Mouse (Mus musculus): ENCODE measurements around the gene Arpc2.

The Arpc2 gene

DNA sequence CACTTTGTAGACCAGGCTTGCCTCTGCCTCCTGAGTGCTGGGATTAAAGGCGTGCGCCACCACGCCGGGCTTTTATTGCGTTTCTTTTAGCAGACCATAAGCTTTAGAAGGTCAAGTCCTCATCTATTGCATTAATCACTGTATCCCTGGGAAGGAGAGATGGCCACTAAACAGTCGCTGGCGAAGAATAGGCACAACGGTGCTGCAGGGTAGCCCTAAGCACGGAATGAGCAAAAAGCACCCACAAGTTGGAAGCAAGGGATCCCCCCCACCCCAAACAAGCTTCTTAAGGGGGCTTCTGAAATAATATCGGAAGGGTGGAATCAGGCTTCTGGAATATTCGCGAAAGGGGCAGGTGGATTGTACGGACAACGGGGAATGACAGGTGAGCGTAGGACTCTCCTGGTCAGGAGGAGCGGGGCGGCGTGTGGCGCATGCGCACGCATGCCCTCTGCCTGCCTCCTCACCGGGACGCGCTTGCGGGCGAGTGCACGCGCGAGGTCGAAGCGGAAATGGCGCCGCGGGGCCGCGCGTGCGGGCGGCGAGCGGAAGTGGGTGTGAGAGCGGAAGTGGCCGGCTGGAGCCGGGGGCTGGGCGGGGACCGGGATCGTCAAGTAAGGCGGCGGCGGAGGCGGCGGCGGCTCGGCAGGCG lies at the start of gene Arpc2:
Gene Arpc2 (plus strand): TSS at position 147 of the 652 bp plus-strand sequence.
- in situ Hi-C loops (cut with MboI, MseI), result loop anchor here (25.0 kb wide), 1 partner anchor 976 kb away; the partner anchor contains the start of genes Glb1l, Stk16 and Tuba4a

DNA sequence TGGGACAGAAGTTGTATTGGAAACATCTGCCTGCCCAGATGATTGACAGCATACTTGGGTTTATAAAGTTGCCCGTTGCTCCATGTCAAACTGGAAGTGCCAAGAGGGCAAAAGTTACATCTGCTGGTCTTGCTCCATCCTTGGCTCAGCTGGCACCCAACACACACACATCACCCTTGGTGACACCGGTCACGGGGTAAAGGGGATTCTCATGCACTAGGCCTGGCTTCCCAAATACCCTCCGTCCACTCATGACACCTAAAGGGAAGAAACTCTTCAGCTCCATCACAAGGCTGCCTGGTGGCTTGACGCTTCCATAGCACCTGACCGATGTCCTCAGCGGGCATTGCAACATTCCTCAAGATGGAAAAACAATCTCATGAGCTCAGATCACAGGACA lies 45.4 kb upstream of the Arpc2 start:
- in situ Hi-C loops (cut with MboI, MseI), result no loop called here

DNA sequence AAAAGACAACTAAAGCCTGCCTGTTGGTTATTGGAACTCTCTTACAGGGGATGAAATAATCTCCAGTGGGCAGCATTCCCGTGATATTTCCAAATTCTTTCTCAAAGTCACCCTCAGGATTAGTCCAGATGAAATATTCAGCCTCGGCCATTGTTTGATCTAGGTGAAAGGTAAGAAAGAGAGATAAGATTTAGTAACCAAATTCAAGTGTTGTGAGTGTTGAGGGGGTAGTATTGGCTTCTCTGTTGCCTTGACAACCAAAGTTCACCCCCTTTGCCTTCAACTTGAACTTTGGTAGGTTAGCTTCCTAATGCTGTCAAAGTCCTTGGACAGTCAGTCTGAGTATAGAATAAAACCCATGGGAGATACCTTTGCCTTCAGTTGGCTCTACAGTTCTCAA lies 43.2 kb upstream of the Arpc2 start:
- in situ Hi-C loops (cut with MboI, MseI), result no loop called here

DNA sequence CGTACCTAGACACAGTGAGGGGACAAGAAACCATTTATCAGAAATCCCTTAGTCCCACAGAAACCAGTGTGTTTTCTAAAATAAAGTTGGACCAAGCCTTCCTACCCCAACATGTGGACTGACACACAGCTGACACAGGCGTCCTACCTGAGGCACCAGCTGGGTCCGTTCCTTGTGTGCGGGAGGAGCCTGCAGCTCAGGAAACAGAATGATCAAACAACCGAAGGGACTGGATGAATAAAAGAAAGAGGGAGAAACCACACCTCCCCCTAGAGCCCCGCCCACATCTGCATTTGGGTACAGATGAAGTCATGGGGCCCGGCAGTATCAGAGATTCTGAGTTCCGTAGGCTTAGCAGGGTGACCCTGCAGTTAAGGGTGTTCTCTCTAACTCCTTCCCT lies 41.4 kb upstream of the Arpc2 start, which contains the start of gene Cxcr1:
Gene Cxcr1 (minus strand): TSS at position 187 of the 400 bp plus-strand sequence.
- in situ Hi-C loops (cut with MboI, MseI), result no loop called here

DNA sequence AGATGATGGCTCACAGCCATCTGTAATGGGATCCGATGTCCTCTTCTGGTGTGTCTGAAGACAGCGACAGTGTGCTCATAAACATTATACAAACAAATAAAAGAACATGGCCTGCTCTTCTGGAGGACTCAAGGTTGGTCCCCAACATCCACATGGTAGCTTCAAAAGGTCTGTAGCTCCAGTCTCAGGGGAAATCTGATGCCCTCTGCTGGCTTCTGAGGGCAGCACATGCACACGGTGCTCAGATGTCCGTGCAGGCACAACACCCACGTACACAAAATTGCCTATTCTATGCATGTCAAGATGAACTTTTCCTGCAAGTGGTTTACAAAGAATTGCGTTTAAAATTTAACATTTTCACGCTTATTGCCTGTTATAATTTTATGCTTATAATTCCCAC lies 39.9 kb upstream of the Arpc2 start:
- in situ Hi-C loops (cut with MboI, MseI), result no loop called here

DNA sequence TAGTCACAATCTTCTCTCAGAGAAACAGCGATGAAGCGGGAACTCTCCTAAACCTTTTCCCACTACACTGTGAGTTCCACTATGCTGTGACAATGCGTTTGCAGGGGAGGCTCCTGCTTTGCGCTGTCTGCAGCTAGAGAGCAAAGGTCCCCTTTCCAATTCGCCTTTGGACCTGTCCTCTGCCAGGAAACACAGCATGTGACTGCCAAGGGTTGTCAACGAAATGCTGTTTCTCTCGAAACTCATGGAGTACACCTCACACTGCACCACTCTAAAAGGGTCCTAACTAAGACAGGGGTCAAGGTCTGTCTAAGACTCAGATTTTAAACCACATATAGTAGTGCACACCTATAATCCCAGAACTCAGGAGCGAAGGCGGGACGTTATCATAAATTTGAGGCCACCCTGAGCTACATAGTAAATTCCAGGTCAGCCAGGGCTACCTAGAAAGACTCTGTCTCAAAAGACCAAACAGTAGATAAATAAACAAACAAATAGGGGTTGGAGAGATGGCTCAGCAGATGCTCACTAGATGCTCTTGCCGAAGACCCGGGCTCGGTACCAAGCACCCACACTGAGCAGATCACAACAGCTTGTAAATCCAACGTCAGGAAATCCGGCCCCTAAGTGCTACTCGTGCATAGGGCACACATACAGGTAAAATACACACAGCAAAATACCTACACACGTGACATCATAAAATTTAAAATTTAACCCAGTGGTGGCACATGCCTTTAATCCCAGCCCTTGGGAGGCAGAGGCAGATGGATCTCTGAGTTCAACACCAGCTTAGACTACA lies 39.1 kb upstream of the Arpc2 start:
- in situ Hi-C loops (cut with MboI, MseI), result no loop called here

DNA sequence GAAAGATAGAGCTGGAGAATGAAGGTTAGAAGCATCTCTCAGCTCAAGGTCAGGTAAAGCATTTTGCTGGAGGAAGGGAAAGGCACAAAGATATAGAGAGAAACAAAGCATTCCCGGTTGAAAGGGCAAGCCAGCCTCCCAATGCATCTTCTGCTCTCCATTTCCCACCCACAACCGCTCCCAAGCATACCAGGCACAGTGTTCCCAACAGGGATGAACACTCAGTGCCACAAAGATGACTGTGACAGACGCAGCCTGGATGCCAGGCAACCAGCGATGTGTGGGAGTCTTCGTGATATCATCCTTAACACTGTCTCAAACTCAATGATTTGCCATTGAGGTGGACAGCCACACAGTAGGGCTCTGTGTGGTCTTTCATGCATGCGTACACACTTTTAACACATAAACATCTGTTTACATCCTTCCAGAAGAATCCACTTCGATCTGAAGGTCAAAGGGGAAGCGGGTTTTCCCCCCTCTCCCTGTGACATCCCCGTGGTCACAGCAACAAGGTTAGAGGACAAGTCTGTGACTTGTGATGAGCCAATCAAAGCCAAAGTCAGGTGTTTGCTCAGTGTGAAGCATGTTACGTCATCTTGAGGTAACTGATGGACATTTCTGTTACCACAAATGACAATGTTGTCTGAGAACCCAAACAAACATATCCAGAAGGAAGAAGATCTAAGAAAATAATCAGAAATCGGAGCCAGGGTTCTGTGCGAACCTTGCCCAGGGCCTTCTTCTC lies 38.0 kb upstream of the Arpc2 start:
- in situ Hi-C loops (cut with MboI, MseI), result no loop called here

DNA sequence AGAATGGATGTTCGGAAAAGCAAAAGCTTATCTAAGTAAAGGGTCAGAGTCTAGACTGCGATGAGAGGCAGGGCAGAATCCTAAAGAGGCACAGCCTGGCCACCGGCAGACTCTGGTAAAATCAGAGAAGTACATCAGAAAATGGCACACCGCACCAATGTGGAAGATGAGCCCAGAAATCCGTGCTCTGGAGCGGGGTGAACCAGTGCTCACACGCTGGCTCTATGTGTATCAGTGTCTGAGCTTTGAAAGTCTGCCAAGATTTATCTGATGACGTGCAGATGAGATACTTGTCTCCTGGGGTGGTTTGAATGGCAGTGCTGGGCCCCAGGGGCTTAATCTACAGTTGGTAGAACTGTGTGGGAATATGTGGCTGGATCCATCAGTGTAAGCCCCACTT lies 36.8 kb upstream of the Arpc2 start:
- in situ Hi-C loops (cut with MboI, MseI), result no loop called here

DNA sequence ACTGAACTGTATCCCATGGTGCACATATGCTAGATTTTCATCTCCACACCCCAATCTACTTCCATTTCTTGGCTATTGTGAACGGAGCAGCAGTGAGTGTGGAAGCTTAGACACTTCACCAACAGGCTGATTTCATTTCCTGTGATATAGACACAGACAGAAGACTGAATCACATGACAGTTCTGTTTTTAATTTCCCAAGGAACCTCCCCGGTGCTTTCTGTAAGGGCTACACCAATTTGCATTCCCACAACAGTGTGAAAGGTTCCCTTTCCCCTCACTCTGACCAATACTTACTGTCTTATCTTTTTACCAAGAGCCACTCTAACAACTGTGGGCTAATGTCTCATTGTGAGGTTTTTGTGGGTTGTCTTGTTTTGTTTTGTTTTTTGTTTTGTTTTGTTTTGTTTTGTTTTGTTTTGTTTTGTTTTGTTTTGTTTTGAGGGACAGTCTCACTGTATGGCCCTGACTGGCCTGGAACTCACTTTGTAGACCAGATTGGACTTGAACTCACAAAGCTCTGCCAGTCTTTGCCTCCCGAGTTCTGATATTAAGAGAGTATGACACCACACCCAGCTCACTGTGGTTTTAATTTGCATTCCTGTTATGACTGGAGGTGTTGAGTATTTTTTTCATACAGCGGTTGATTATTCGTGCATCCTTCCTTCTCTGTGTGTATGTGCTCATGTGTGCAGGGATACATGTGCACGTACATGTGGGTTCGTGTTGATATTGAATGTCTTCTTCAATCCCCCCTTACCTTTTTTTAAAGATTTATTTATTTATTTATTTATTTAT lies 34.6 kb upstream of the Arpc2 start:
- in situ Hi-C loops (cut with MboI, MseI), result no loop called here

DNA sequence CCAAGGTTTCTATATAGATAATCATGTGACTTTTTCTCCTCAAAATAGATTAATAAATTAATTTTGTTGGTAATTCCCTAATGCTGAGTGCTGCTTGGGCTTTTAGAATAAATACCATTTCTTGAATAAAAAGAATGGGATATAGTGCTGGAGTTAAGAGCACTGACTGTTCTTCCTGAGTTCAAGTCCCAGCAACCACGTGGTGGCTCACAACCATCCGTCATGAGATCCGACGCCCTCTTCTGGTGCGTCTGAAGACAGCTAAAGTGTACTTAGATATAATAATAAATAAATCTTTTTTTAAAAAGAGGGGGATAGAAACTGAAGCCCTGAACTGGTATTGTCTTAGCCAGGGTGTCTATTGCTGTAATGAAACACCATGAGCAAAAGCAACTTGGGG lies 32.4 kb upstream of the Arpc2 start:
- in situ Hi-C loops (cut with MboI, MseI), result no loop called here

DNA sequence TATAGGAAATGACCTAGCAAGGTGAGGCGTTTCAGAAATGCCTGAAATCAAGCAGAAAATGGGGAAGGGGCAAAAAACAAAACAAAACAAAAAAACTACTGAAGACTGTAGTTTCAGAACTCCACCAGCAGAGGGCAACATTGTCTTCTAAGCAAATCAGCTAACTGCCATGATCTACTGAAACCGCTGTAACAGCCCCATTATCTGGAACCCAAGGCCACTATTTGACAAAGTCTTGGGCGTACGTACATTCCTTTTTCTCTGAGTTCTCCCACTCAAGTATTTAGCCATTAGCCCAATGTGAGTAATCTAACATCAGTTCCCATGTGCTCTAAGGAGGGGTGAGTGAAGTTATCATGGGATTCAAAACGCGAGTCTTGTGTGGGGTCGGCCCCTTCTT lies 30.0 kb upstream of the Arpc2 start:
- in situ Hi-C loops (cut with MboI, MseI), result no loop called here

DNA sequence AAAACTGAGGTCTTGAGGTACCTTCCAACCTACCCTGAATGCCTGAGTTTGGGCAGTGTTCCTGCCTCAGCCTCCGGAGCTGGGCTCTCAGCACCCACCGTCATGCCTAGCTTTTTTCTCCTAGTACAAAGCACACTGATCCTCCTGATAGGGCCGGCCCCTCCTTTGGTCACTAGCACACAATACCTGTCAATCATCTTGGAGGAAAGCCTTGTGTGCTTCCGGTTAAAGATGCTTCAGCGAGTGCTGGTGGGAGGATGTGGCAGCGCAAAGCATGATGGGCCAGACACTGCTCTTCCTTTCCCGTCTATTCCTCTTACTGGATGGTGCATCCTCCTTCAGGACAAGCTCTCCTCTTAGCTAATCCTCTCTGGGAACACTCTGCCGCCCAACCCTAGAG lies 29.2 kb upstream of the Arpc2 start:
- in situ Hi-C loops (cut with MboI, MseI), result no loop called here

DNA sequence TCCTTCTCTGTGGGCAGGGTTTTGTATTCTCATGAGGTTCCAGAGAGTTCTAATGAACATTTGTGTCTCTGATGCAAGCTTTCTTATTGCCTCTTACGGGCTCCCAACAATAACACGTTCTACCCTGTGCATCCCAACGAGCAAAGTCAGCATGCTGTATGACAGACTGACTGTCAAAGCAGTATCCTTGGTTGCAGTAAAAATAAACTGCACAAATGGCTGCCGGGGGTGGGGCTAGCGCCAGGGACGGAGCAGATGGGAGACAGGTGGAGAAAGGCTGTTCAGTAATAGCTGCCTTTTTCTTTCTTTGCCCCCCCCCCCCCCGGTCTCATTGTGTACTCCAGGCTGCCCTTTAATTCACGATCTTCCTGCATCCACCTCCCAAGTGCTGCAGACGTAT lies 28.0 kb upstream of the Arpc2 start:
- in situ Hi-C loops (cut with MboI, MseI), result no loop called here

DNA sequence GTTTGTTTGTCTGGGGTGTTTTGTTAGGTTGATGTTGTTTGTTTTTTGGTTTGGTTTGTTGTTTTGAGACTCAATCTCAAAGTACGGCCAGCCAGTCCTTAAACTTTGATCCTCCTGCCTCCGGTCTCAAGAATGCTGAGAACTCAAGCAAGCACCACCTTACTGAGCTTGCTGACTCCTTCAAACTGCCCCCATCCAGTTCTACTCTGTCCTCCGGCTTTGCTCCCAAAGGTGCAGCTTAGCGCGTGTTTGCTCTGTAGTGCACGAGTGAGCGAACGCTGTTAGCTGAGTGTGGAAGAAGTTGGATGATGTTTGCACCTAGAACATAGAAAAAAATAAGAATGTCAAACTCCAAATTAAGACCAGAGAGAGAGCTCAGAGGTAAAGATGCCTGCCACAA lies 26.9 kb upstream of the Arpc2 start:
- in situ Hi-C loops (cut with MboI, MseI), result no loop called here

DNA sequence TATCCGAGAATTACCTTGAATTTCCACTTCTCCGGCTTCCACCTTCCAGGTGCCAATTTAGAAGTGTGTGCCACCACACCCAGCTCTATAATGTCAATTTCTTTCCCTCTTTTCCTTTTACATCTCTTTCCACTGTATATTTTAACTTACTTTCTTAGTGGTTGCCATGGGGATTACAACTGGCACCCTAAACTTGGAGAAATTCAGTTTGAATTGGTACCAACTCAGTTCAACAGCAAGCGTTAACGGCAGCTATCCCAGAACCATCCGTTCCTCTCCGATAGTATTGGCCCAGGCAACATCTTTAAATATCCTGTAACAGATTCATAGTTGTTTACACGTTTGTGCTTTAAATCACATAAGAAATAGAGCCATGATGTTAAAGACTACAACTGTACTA lies 16.0 kb upstream of the Arpc2 start:
- in situ Hi-C loops (cut with MboI, MseI), result no loop called here

DNA sequence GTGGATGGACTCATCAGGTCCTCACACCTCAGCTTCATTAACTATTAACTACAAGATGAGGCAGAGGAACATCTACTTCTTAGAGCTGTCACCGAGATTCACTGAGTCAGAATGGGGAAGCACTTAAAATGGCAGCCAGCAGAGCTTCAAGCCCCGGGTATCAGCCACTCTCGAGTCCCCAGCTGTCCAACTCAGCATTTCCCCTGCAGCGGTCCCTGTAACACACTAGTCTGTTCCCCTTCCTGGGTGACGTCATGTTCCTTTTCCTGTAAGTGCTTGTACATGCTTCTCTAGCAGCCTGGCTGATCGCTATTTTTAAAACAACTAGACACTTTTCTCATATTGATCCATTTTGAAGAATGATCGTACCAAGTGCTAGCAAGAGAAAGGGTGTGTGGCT lies 8.6 kb upstream of the Arpc2 start:
- in situ Hi-C loops (cut with MboI, MseI), result loop anchor here (25.0 kb wide), 1 partner anchor 985 kb away; the partner anchor contains the start of genes Glb1l, Stk16 and Tuba4a

DNA sequence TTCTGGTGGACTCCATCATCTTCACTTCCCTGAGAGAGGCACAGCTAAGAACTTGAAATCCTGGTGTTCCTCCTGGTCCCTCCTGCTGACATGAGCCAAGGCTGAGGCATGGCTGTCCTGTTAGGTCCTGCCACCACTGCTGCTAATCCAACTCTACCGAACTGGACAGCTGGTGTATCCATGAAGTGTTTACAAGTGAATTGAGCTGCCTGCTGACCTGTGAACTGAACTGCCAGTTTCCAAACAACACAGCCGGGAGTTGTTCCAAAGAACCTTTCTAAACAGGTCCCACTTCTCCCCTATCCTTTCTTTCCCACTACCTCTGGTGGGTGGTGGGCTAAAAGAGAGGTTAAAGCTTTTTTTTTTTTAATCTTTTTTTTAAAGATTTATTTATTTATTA lies 5.9 kb upstream of the Arpc2 start:
- in situ Hi-C loops (cut with MboI, MseI), result loop anchor here (25.0 kb wide), 1 partner anchor 982 kb away; the partner anchor contains the start of genes Glb1l, Stk16 and Tuba4a

DNA sequence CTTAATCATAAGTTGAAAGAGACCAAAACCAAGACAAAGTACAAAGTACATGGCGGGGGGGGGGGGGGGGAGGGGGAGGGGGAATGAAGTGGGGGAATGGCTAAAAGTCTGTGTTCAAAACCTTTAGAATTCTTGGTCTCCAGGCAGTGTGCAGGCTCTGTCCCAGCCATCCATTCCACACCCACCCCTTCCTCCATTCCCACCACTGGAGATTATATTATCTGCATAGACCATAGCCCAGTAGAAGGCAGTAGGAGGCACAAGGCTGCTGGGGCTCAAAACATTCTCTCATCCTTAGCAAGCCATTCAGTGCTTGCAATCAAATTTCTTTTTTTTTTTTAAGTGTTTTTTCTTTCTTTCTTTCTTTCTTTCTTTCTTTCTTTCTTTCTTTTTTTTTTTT lies 4.9 kb upstream of the Arpc2 start:
- in situ Hi-C loops (cut with MboI, MseI), result loop anchor here (25.0 kb wide), 1 partner anchor 981 kb away; the partner anchor contains the start of genes Glb1l, Stk16 and Tuba4a

DNA sequence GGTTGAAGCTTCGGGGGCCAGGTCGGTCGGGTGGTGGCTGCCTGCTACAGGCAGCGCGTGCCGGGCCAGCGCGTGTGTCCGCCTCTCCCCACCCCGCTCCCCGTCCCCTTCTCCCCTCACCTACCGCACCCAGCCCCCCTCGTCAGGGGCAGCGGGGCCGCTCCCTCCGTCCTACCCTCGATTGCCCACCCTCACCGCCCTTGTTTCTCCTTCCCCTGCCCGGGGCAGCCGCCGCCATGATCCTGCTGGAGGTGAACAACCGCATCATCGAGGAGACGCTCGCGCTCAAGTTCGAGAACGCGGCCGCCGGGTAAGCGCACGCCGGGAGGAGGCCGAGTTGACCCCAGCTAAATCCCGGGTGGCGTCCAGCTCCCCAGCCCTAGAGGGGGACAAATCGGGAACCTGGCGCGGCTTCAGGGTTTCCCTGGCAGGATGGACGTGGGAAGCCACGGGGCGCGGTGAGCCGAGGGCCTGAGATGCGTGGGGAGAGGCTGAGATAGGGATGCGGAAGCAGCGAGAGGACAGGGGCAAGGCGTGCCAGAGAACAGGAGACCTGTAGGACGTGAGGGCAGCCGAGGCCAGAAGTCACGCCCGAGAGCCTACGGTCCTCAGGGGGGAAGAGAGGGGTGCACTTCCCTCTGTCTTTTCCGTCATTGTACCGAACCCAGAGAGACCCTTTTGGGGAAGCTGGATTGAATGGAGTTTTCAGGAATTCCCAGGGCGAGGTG lies 870 bp downstream of the Arpc2 start:
- in situ Hi-C loops (cut with MboI, MseI), result loop anchor here (25.0 kb wide), 1 partner anchor 976 kb away; the partner anchor contains the start of genes Glb1l, Stk16 and Tuba4a

DNA sequence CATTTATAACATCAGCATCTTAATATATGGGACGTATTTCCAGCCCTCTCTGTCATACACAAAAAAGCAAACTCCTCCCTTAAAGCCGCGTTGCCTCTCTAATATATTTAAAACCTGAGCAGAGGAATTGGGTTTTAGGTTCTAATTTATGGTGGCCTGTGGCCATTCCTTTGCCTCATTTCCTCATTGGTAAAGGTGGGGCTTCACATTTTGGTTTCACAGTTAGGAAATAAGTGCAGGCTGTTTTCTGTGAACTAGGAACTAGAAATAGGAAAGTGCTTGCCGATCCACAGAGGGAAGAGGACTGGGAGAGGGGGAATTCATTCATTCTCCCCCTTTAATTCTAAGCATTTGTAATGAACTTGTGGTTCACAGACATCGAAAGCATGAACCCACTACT lies 1.8 kb downstream of the Arpc2 start:
- in situ Hi-C loops (cut with MboI, MseI), result loop anchor here (25.0 kb wide), 1 partner anchor 975 kb away; the partner anchor contains the start of genes Glb1l, Stk16 and Tuba4a

Measured in T-helper 2 cell (primary cell).